Mouse (Mus musculus) liver, postnatal 0 days (tissue): ENCODE measurements around the gene Arl8a. TPM values are rescaled to one million over a fixed set of nuclear protein-coding genes. Genes with fewer than 3 reads are reported as not detected.

ENCODE experiments used
- ATAC-seq: fragments of 200-750 bp; cut with Nextera tagmentation; 2 replicates; pipeline ENCODE4 v1.8.0; 2017; ENCODE audit warnings: mild to moderate bottlenecking, moderate library complexity
- DNase-seq: peaks from one replicate; pipeline ENCODE4 v3.0.0-alpha.2; 2016
- H3K27ac ChIP-seq: fragments of 300-500 bp; sonication (generic); 2 replicates; pipeline ENCODE4 v1.5.1; 2014; ENCODE audit warnings: antibody characterized with exemption, moderate library complexity, mild to moderate bottlenecking, low read depth
- H3K27me3 ChIP-seq: fragments of 300-500 bp; sonication (generic); 2 replicates; pipeline ENCODE4 v1.6.1; 2014; ENCODE audit warnings: low read length, control low read depth, mixed read lengths; ENCODE audit not compliant: insufficient read depth
- H3K36me3 ChIP-seq: fragments of 300-500 bp; sonication (generic); replicated peaks from 2 replicates; pipeline ENCODE4 v1.6.1; 2014; ENCODE audit warnings: mild to moderate bottlenecking, control low read depth, low read length, moderate library complexity, mixed read lengths; ENCODE audit not compliant: insufficient read depth
- H3K4me1 ChIP-seq: fragments of 300-500 bp; sonication (generic); 2 replicates; pipeline ENCODE4 v1.6.1; 2014; ENCODE audit warnings: antibody characterized with exemption, mild to moderate bottlenecking, control low read depth; ENCODE audit not compliant: insufficient read depth
- H3K4me2 ChIP-seq: fragments of 300-500 bp; sonication (generic); 2 replicates; pipeline ENCODE4 v1.6.1; 2014; ENCODE audit warnings: low read depth, mild to moderate bottlenecking, low read length, moderate library complexity, mixed read lengths
- H3K4me3 ChIP-seq: fragments of 300-500 bp; sonication (generic); 2 replicates; pipeline ENCODE4 v1.5.1; 2014; ENCODE audit warnings: low read depth, low read length
- H3K9ac ChIP-seq: fragments of 300-500 bp; sonication (generic); replicated peaks from 2 replicates; pipeline ENCODE4 v1.6.1; 2014; ENCODE audit warnings: mild to moderate bottlenecking, moderate library complexity
- H3K9me3 ChIP-seq: fragments of 300-500 bp; sonication (generic); 2 replicates; pipeline ENCODE4 v1.6.1; 2016; ENCODE audit warnings: mild to moderate bottlenecking, control low read depth, low read length, mixed read lengths
- CTCF ChIP-seq: sonication (generic); IDR thresholded peaks from 2 replicates; pipeline ENCODE4 v1.5.1; 2016; ENCODE audit warnings: antibody characterized with exemption, low read depth
- EP300 ChIP-seq: IDR thresholded peaks from 2 replicates; pipeline ENCODE4 v1.6.1; 2016; ENCODE audit warnings: antibody characterized with exemption, low read depth, mild to moderate bottlenecking
- WGBS: fragments of 180-500 bp; shearing (Covaris S2); extraction: QIAGEN DNeasy Blood & Tissue Kit; methylation state at CpG from one replicate; pipeline ENCODE4 v1.1.7; 2014; ENCODE audit not compliant: insufficient replicate concordance; 5-methylcytosine and 5-hydroxymethylcytosine counted together
- polyA plus RNA-seq: library from polyadenylated mRNA; unstranded; fragments of >200 nt; fragmentation: Nextera tagmentation; extraction: Ambion mirVana; gene quantifications from 2 replicates; pipeline ENCODE4 v1.2.1, GENCODE M21; 2015

Gene Arl8a
- polyA plus RNA-seq, 1 experiment from 2014 or later: 11.3 TPM

- Histone ChIP-seq H3K9ac (no peak overlapping the region), H3K4me2 (peak overlapping the region; percentile 44; the same call in 1 of the 2 replicates), H3K9me3 (no peaks in the 10 kb centered on the region), H3K27ac (no peak overlapping the region), H3K27me3 (no peaks in the 10 kb centered on the region), H3K36me3 (no peaks in the 10 kb centered on the region), H3K4me3 (no peak overlapping the region), H3K4me1 (no peaks in the 10 kb centered on the region; the same call in none of the 2 replicates)
- ATAC-seq (no peak), DNase-seq (no peak)
- WGBS: 52% methylated on average over 10 of the region's 10 CpGs
- TF ChIP-seq EP300: no peak
These were observed 23.7 kb downstream of the Arl8a start for GRCm38 (mm10) chr1:135170299-135170698.

- DNase-seq (no peak), ATAC-seq (no peak)
- Histone ChIP-seq H3K36me3 (no peaks in the 10 kb centered on the region), H3K4me1 (no peaks in the 10 kb centered on the region; the same call in none of the 2 replicates), H3K9me3 (no peaks in the 10 kb centered on the region), H3K4me2 (no peak overlapping the region), H3K4me3 (no peak overlapping the region), H3K27ac (no peak overlapping the region), H3K9ac (no peak overlapping the region), H3K27me3 (no peaks in the 10 kb centered on the region)
- TF ChIP-seq CTCF: peak; percentile 43
- TF ChIP-seq EP300: no peak
- 76% methylated on average over 7 of the region's 7 CpGs for WGBS
These were observed 24.6 kb downstream of the Arl8a start for GRCm38 (mm10) chr1:135171202-135171601.

GRCm38 (mm10) chr1:135171984-135172383 is 25.4 kb downstream of the Arl8a start:
- Histone ChIP-seq H3K27ac (no peak overlapping the region), H3K36me3 (no peaks in the 10 kb centered on the region), H3K4me3 (no peak overlapping the region), H3K9ac (no peak overlapping the region), H3K4me1 (no peaks in the 10 kb centered on the region; the same call in none of the 2 replicates), H3K27me3 (no peaks in the 10 kb centered on the region), H3K4me2 (no peak overlapping the region), H3K9me3 (no peaks in the 10 kb centered on the region)
- DNase-seq (peak; percentile 52), ATAC-seq (peak; percentile 68)
- TF ChIP-seq EP300 (no peak), CTCF (peak; percentile 78)
- 55% methylated on average over 6 of the region's 6 CpGs for WGBS

DNA sequence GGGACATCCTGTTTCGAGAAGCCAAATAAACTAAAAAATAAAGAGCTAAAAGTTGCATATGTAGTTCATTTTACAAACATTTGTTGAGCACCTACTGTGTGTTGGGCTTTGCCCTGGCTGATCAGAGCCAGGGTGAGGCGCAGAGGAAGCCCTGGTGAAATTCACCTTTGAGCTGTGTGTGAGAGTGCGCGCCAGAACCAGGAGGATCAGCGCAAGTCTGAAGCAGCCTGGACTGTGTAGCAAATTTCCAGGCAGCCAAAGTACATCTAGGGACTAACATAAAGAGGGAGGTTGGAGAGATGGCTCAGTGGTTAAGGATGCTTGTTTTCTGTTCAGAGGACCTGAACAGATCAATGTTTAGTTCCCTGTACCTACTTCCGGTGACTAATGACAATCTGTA is 26.7 kb downstream of the Arl8a start:
- H3K9ac ChIP-seq: no peak overlapping the region
- H3K36me3 ChIP-seq: no peaks in the 10 kb centered on the region
- H3K4me2 ChIP-seq: no peak overlapping the region
- H3K27ac ChIP-seq: no peak overlapping the region
- no peak for TF ChIP-seq EP300
- TF ChIP-seq CTCF: no peak
- H3K9me3 ChIP-seq: no peaks in the 10 kb centered on the region
- no peaks in the 10 kb centered on the region; the same call in none of the 2 replicates for H3K4me1 ChIP-seq
- no peak for DNase-seq
- 86% methylated on average over 6 of the region's 6 CpGs for WGBS
- H3K4me3 ChIP-seq: no peak overlapping the region
- no peaks in the 10 kb centered on the region for H3K27me3 ChIP-seq
- ATAC-seq: no peak

- no peak overlapping the region for H3K27ac ChIP-seq
These were observed 28.6 kb downstream of the Arl8a start for GRCm38 (mm10) chr1:135175176-135175575.

GRCm38 (mm10) chr1:135177724-135178123 is 31.1 kb downstream of the Arl8a start:
- Histone ChIP-seq H3K36me3 (no peaks in the 10 kb centered on the region), H3K9me3 (no peaks in the 10 kb centered on the region), H3K9ac (no peak overlapping the region), H3K27ac (no peak overlapping the region), H3K4me2 (no peak overlapping the region), H3K4me1 (no peaks in the 10 kb centered on the region), H3K4me3 (no peak overlapping the region), H3K27me3 (no peaks in the 10 kb centered on the region)
- DNase-seq (no peak), ATAC-seq (no peak)
- TF ChIP-seq CTCF: no peak
- TF ChIP-seq EP300: no peak
- WGBS: 95% methylated on average over 3 of the region's 3 CpGs

More at GRCm38 (mm10) chr1:135175176-135175575, 28.6 kb downstream of the Arl8a start:
- no peak for ATAC-seq
- H3K27me3 ChIP-seq: no peaks in the 10 kb centered on the region
- WGBS: 69% methylated on average over 3 of the region's 3 CpGs
- no peaks in the 10 kb centered on the region for H3K36me3 ChIP-seq
- no peaks in the 10 kb centered on the region; the same call in 1 of the 2 replicates for H3K4me1 ChIP-seq
- H3K4me2 ChIP-seq: no peak overlapping the region
- no peak for DNase-seq
- TF ChIP-seq CTCF (no peak), EP300 (no peak)
- no peak overlapping the region for H3K4me3 ChIP-seq
- no peak overlapping the region for H3K9ac ChIP-seq
- H3K9me3 ChIP-seq: no peaks in the 10 kb centered on the region

- no peaks in the 10 kb centered on the region for H3K9me3 ChIP-seq
- H3K9ac ChIP-seq: no peak overlapping the region
- no peak overlapping the region for H3K4me2 ChIP-seq
- DNase-seq: no peak
- no peaks in the 10 kb centered on the region for H3K27me3 ChIP-seq
- H3K4me3 ChIP-seq: no peak overlapping the region
- TF ChIP-seq EP300 (no peak), CTCF (no peak)
- ATAC-seq: no peak
- H3K4me1 ChIP-seq: 0 out of 2 replicates have a peak, but pooled peaks cover 4% of the 10 kb centered on the region
- H3K27ac ChIP-seq: no peak overlapping the region
- no peaks in the 10 kb centered on the region for H3K36me3 ChIP-seq
- 67% methylated on average over 7 of the region's 7 CpGs for WGBS
These were observed 32.2 kb downstream of the Arl8a start for GRCm38 (mm10) chr1:135178863-135179262.
